Mouse (Mus musculus) midbrain, embryonic 14.5 days (tissue): ENCODE results near the gene Glud1. TPM values are rescaled to one million over a fixed set of nuclear protein-coding genes. Genes with fewer than 3 reads are reported as not detected.

Experiments used
- polyA plus RNA-seq: library from polyadenylated mRNA; unstranded; fragments of >200 nt; fragmentation: Nextera tagmentation; extraction: Ambion mirVana; gene quantifications from 2 replicates; pipeline ENCODE4 v1.2.1, GENCODE M21; 2014

The Glud1 gene
- polyA plus RNA-seq, 1 experiment from 2014 or later: 109 TPM

Other genes starting within 250 kb of the Glud1 start
- not detected in 2 replicates for gene Anxa8, start 224.7 kb upstream of the Glud1 start, polyA plus RNA-seq
- gene A630023A22Rik, start 208.0 kb upstream of the Glud1 start, polyA plus RNA-seq: not detected in 2 replicates
- 0.13 and 0.18 TPM in 2 replicates for gene Npy4r, start 158.2 kb upstream of the Glud1 start, polyA plus RNA-seq
- gene Gprin2, start 109.1 kb upstream of the Glud1 start, polyA plus RNA-seq: 5.7 and 6.8 TPM in 2 replicates
- 0.28 and 0.42 TPM in 2 replicates for gene Syt15, start 91.1 kb upstream of the Glud1 start, polyA plus RNA-seq
- gene Shld2, start 234 bp upstream of the Glud1 start, polyA plus RNA-seq: 6.5 and 8.1 TPM in 2 replicates
- not detected in 2 replicates for gene Fam25c, start 44.7 kb downstream of the Glud1 start, polyA plus RNA-seq
- gene Sncg, start 64.1 kb downstream of the Glud1 start, polyA plus RNA-seq: 55.8 and 59.8 TPM in 2 replicates
- 1.8 and 4.2 TPM in 2 replicates for gene Mmrn2, start 64.7 kb downstream of the Glud1 start, polyA plus RNA-seq
- gene Bmpr1a, start 192.6 kb downstream of the Glud1 start, polyA plus RNA-seq: 16.3 and 25.9 TPM in 2 replicates
- gene 9230112D13Rik, start 212.1 kb downstream of the Glud1 start, polyA plus RNA-seq: not detected in 2 replicates